Mouse (Mus musculus) liver, embryonic 14.5 days (tissue): ENCODE results near the gene Zfp442. TPM values are rescaled to one million over a fixed set of nuclear protein-coding genes. Genes with fewer than 3 reads are reported as not detected.
"Not testable (repeated sequence)": the region's sequence is repeated elsewhere in the genome, so short reads cannot be mapped to it uniquely, and the experiment has no call there.

ENCODE experiments used
- ATAC-seq: fragments of 200-750 bp; cut with Nextera tagmentation; 2 replicates; pipeline ENCODE4 v1.8.0; 2017; ENCODE audit warnings: moderate number of reproducible peaks, mild to moderate bottlenecking, moderate library complexity; ENCODE audit not compliant: insufficient read depth
- DNase-seq, 3 experiments: peaks; one replicate each; pipeline ENCODE4 v3.0.0-alpha.2; 2012 to 2013; ENCODE audit warnings: low read depth in 3 of 3, low spot score in 3 of 3
- H3K27ac ChIP-seq: fragments of 300-500 bp; sonication (generic); 2 replicates; pipeline ENCODE4 v1.5.1; 2014; ENCODE audit warnings: moderate library complexity, mild to moderate bottlenecking, control low read depth, inconsistent platforms
- H3K27me3 ChIP-seq: fragments of 300-500 bp; sonication (generic); 2 replicates; pipeline ENCODE4 v1.6.1; 2014; ENCODE audit warnings: mild to moderate bottlenecking, low read length, moderate library complexity; ENCODE audit not compliant: control insufficient read depth, insufficient read depth
- H3K36me3 ChIP-seq: fragments of 300-500 bp; sonication (generic); replicated peaks from 2 replicates; pipeline ENCODE4 v1.6.1; 2014; ENCODE audit warnings: low read depth; ENCODE audit not compliant: control insufficient read depth, insufficient read depth
- H3K4me1 ChIP-seq, 2 experiments: fragments of 200-500 bp in 1 of 2; fragments of 300-500 bp in 1 of 2; sonication (generic) in 1 of 2; replicated peaks; 2 replicates each; pipeline ENCODE4 v1.6.1; 2012 to 2014; ENCODE audit warnings: antibody characterized with exemption in 1 of 2, inconsistent platforms in 1 of 2, low read length in 1 of 2; ENCODE audit not compliant: control insufficient read depth in 2 of 2, insufficient read depth in 2 of 2
- H3K4me2 ChIP-seq: fragments of 300-500 bp; sonication (generic); 2 replicates; pipeline ENCODE4 v1.6.1; 2014; ENCODE audit warnings: low read depth, mild to moderate bottlenecking, control low read depth, moderate library complexity
- H3K4me3 ChIP-seq, 2 experiments: fragments of 200-500 bp in 1 of 2; fragments of 300-500 bp in 1 of 2; sonication (generic) in 1 of 2; 2 replicates each; pipeline ENCODE4 v1.5.1; 2012 to 2014; ENCODE audit warnings: low read depth in 2 of 2, low read length in 2 of 2, mild to moderate bottlenecking in 2 of 2, control low read depth in 1 of 2, inconsistent platforms in 1 of 2, moderate library complexity in 1 of 2; ENCODE audit not compliant: insufficient read depth in 1 of 2
- H3K9ac ChIP-seq: fragments of 300-500 bp; sonication (generic); replicated peaks from 2 replicates; pipeline ENCODE4 v1.6.1; 2014; ENCODE audit warnings: mild to moderate bottlenecking, control low read depth, moderate library complexity
- H3K9me3 ChIP-seq: fragments of 300-500 bp; sonication (generic); 2 replicates; pipeline ENCODE4 v1.6.1; 2016; ENCODE audit warnings: low read length, mixed read lengths; ENCODE audit not compliant: control insufficient read depth
- CTCF ChIP-seq: IDR thresholded peaks from 2 replicates; pipeline ENCODE4 v1.5.1; 2016; ENCODE audit warnings: antibody characterized with exemption, low read depth, control low read depth
- EP300 ChIP-seq: IDR thresholded peaks from 2 replicates; pipeline ENCODE4 v1.6.1; 2016; ENCODE audit warnings: antibody characterized with exemption, low read depth
- WGBS: fragments of 180-500 bp; shearing (Covaris S2); extraction: QIAGEN DNeasy Blood & Tissue Kit; methylation state at CpG from one replicate; pipeline ENCODE4 v1.1.7; 2014; ENCODE audit not compliant: insufficient replicate concordance; 5-methylcytosine and 5-hydroxymethylcytosine counted together
- polyA plus RNA-seq, 2 experiments: library from polyadenylated mRNA; depleted of rRNA in 1 of 2; stranded (reverse) in 1 of 2; unstranded in 1 of 2; fragments of >200 nt; fragmentation: Nextera tagmentation in 1 of 2; extraction: Ambion mirVana in 1 of 2; gene quantifications; 2 replicates each; pipeline versions ENCODE4 v1.2.1 to v1.2.3; 2012 to 2014

Gene Zfp442
- polyA plus RNA-seq (2012; rRNA removed) (0.12 and 0.19 TPM in 2 replicates), polyA plus RNA-seq (2014; fragmentation: Nextera tagmentation; extraction: Ambion mirVana) (0.42 and 0.68 TPM in 2 replicates)

- H3K27ac ChIP-seq: not testable (repeated sequence)
- H3K9ac ChIP-seq: 0 out of 2 replicates have a peak within 1 kb of the TSS, but pooled peaks have one; percentile 5
- under 1% methylated on average over 18 of the region's 18 CpGs for WGBS
Measured at GRCm38 (mm10) chr2:150451180-150451919, at the start of gene Zfp442. Gene Zfp442, minus strand, starts transcription at chr2:150451486.

DNA sequence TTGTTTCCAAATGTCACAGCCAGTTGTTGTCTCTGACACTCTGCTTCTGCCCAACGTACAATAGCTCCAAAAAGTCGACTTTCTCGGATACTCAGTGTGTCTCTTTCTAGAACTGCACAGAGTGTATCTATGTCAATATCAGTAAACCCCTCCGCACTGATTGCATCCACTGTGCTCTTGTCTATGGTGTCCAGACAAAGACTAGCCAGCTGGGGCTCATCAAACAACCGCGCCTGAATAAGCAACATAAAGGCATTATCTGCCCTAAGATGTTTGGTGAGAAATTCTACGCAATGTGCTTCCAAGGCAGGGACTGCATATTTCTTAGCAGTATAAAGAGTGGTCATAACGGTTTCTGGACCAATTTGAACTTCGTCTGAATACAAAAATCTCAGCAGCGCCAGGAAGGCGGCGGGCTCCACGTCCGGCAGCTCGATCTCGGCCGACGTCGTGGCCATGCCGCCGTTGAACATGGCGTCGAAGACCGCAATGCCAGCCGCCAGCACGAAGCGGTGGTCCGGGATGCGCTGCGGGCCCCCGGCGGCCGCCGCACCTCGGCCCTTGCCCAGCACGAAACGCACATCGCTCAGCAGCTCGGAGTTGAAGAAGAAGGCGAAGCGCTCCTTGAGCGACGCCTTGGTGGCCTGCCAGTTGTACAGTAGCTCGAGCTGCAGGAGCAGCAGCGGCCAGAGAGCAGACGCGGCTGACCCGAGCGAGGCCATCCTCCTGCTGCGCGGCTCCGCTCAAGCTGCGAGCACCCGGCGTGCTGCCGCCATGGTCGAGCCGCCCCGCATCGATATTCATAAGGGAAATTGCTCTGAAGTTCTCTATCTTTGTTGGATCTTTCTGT lies 49.1 kb upstream of the Zfp442 start:
- not testable (repeated sequence) for H3K27me3 ChIP-seq, H3K4me1 ChIP-seq, DNase-seq, H3K36me3 ChIP-seq, H3K4me3 ChIP-seq, H3K9me3 ChIP-seq, H3K9ac ChIP-seq, ATAC-seq, H3K4me2 ChIP-seq, H3K27ac ChIP-seq
- WGBS: 40% methylated on average over 59 of the region's 60 CpGs

More at GRCm38 (mm10) chr2:150451180-150451919, at the start of gene Zfp442:
- peak; percentile 89 for ATAC-seq
- peak within 1 kb of the TSS; percentile 45 to 71 for H3K4me3 ChIP-seq
- not testable (repeated sequence) for H3K27me3 ChIP-seq, H3K4me1 ChIP-seq, H3K36me3 ChIP-seq, H3K9me3 ChIP-seq
- peak in 1 of 3 experiments; percentile 9 for DNase-seq
- H3K4me2 ChIP-seq: peak within 1 kb of the TSS; percentile 52

GRCm38 (mm10) chr2:150493031-150493430 lies 41.7 kb upstream of the Zfp442 start:
- H3K36me3 ChIP-seq: no peaks in the 10 kb centered on the region
- DNase-seq (no peak), ATAC-seq (no peak)
- TF ChIP-seq CTCF (no peak), EP300 (no peak)
- no peak overlapping the region for H3K4me2 ChIP-seq
- no peaks in the 10 kb centered on the region for H3K9me3 ChIP-seq
- no peak overlapping the region for H3K27ac ChIP-seq
- 56% methylated on average over 2 of the region's 2 CpGs for WGBS
- H3K4me1 ChIP-seq: no peaks in the 10 kb centered on the region
- H3K9ac ChIP-seq: no peak overlapping the region
- no peak overlapping the region for H3K4me3 ChIP-seq
- H3K27me3 ChIP-seq: no peaks in the 10 kb centered on the region

DNA sequence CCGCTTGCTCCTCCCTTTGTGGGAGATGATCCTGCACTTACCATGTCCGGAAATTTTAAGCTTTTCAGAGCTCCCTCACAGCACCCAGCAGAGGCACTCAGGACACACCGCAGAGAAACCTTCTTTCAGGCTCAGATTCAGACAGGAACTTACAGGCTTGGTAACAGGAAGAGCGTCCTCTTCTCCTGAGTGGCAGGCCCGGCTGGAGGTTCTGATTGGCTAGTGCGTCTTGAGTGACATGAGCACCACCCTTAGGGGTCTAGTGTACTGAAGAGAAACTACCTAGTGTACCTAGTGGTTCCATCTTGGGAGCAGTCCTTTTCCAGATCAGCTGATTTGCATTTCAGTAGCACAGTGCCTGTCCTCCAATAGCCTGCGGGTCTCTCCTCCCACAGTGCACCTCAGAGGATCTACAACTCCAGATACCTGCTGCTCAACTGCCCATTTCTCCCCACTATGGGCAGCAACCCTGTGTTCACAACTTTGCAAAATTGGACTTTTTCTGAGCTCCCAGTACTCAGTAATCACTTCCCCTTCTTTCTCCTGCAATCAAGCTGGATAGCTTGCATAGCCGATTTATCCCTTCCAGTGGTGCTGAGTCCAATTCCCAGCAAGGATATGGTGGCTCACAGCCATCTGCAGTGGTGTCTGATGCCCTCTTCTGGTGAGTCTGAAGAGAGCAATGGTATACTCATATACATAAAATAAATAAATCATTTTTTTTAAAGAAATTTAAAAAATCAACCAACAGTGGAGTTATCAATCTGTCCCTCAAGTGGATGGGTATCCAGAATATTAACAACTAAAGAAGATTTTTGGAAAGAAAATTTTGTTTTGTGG lies 33.9 kb upstream of the Zfp442 start, which contains the start of gene Zfp345:
Zfp345 (minus strand) TSS at position 153 of the 840 bp plus-strand sequence.
- H3K4me1 ChIP-seq, H3K36me3 ChIP-seq, H3K4me2 ChIP-seq, H3K9me3 ChIP-seq, H3K27me3 ChIP-seq, H3K4me3 ChIP-seq, H3K9ac ChIP-seq, DNase-seq, H3K27ac ChIP-seq, ATAC-seq: not testable (repeated sequence)
- 46% methylated on average over 7 of the region's 8 CpGs for WGBS

DNA sequence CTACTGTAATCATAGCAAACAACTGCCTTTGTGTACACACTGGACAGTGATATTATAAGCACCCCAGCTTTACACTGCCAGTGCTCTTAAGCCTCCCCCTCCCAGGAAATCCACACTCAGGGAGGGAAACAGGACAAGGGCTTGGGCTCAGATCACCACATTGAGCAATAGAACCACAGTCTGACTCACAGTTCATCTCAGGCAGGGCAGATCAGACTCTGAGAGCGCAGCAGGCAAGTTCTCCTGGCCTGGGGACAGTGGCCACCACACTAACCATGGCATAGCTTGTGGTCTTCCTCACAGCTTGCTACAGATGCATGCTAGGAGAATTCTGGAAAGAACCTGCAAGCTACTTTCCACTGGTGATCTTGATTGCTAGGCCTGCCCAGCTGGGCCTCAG lies 12.2 kb downstream of the Zfp442 start:
- not testable (repeated sequence) for H3K4me2 ChIP-seq, H3K9me3 ChIP-seq, H3K36me3 ChIP-seq, H3K27me3 ChIP-seq, H3K27ac ChIP-seq, DNase-seq, H3K9ac ChIP-seq, H3K4me3 ChIP-seq, H3K4me1 ChIP-seq
- ATAC-seq: peak; percentile 47; the same call in 1 of the 2 replicates
- 58% methylated on average over 1 of the region's 1 CpGs for WGBS

DNA sequence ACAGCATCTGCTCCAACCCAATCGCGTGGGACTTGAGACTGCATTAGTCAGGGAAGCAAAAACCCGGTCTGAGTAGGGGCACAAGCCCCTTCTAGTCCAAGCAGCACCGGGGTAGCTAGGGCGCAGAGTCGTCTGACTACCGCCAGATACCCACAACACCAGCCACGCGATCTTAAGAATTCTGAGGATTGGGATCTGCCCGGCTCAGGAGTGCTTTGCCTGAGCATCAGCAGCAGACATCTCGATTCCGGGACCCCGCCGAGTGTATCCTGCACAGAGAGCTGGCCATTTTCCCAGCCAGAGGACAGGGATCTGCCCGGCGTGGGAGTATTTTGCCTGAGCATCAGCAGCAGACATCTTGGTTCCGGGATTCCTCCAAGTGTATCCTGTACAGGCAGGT lies 39.1 kb downstream of the Zfp442 start:
- not testable (repeated sequence) for H3K9me3 ChIP-seq, H3K4me2 ChIP-seq, DNase-seq, H3K36me3 ChIP-seq, H3K4me3 ChIP-seq, H3K27me3 ChIP-seq, H3K9ac ChIP-seq, ATAC-seq, H3K27ac ChIP-seq, H3K4me1 ChIP-seq
- 75% methylated on average over 17 of the region's 17 CpGs for WGBS
